Mouse (Mus musculus): ENCODE data around the gene C1qa. TPM values are rescaled to one million over a fixed set of nuclear protein-coding genes. Genes with fewer than 3 reads are reported as not detected.

C1qa gene
- total and polyA plus RNA-seq, 3 experiments: 0.12 TPM; not detected in 2

GRCm38 (mm10) chr4:136919526-136919925, 20.9 kb upstream of the C1qa start:
- Histone ChIP-seq H3K4me3 (ENCODE audit: control insufficient read depth in 1 of 2, insufficient read depth in 1 of 2, low read depth in 2 of 2, low read length in 2 of 2) (no peak overlapping the region), H3K27me3 (ENCODE audit: control insufficient read depth in 1 of 2, insufficient read depth in 2 of 2, low read length in 2 of 2) (no peaks in the 10 kb centered on the region), H3K4me1 (ENCODE audit: control insufficient read depth in 1 of 2, insufficient read depth in 2 of 2, low read length in 2 of 2) (no peaks in the 10 kb centered on the region), H3K9me3 (replicated peaks; ENCODE audit: insufficient read depth, low read length) (no peaks in the 10 kb centered on the region), H3K27ac (ENCODE audit: control insufficient read depth, low read depth, low read length) (no peak overlapping the region), H3K9ac (ENCODE audit: control insufficient read depth, low read depth, low read length, poor library complexity, severe bottlenecking) (no peak overlapping the region), H3K36me3 (ENCODE audit: control insufficient read depth in 1 of 2, insufficient read depth in 2 of 2, low read length in 2 of 2) (no peaks in the 10 kb centered on the region), H3K79me2 (ENCODE audit: control insufficient read depth, insufficient read depth, low read length, poor library complexity) (no peaks in the 10 kb centered on the region)
- no peak for DNase-seq (ENCODE audit: low read depth, low spot score)
- TF ChIP-seq TCF12 (IDR thresholded peaks at IDR 0.05; ENCODE audit: low read depth, low read length) (no peak), MAFK (IDR thresholded peaks at IDR 0.05; ENCODE audit: borderline replicate concordance, low read depth, low read length) (no peak), USF1 (IDR thresholded peaks at IDR 0.05; ENCODE audit: low read depth, low read length) (no peak), ETS1 (IDR thresholded peaks at IDR 0.05; ENCODE audit: low read depth, low read length) (no peak), EP300 (IDR thresholded peaks at IDR 0.05; ENCODE audit: low read depth in 1 of 2, low read length in 2 of 2) (no peak), RAD21 (IDR thresholded peaks at IDR 0.05; ENCODE audit: low read depth, low read length) (no peak), ZMIZ1 (IDR thresholded peaks at IDR 0.05; ENCODE audit: low read depth, low read length) (no peak), SIN3A (IDR thresholded peaks at IDR 0.05; ENCODE audit: low read length) (no peak)

GRCm38 (mm10) chr4:136918834-136919233, 20.2 kb upstream of the C1qa start:
- H3K4me1 ChIP-seq (ENCODE audit: control insufficient read depth in 1 of 2, insufficient read depth in 2 of 2, low read length in 2 of 2): no peaks in the 10 kb centered on the region
- no peak overlapping the region for H3K27ac ChIP-seq (ENCODE audit: control insufficient read depth, low read depth, low read length)
- H3K27me3 ChIP-seq (ENCODE audit: control insufficient read depth in 1 of 2, insufficient read depth in 2 of 2, low read length in 2 of 2): no peaks in the 10 kb centered on the region
- H3K9me3 ChIP-seq (replicated peaks; ENCODE audit: insufficient read depth, low read length): no peaks in the 10 kb centered on the region
- no peaks in the 10 kb centered on the region for H3K36me3 ChIP-seq (ENCODE audit: control insufficient read depth in 1 of 2, insufficient read depth in 2 of 2, low read length in 2 of 2)
- no peak for TF ChIP-seq MAX (IDR thresholded peaks at IDR 0.05; ENCODE audit: low read length)
- TF ChIP-seq ZNF384 (IDR thresholded peaks at IDR 0.05; ENCODE audit: low read depth, low read length): no peak
- TF ChIP-seq TAL1 (IDR thresholded peaks at IDR 0.05; ENCODE audit: low read length): no peak
- TF ChIP-seq GATA1 (IDR thresholded peaks at IDR 0.05; ENCODE audit: low read depth, low read length): no peak
- TF ChIP-seq SIN3A (IDR thresholded peaks at IDR 0.05; ENCODE audit: low read length): no peak
- TF ChIP-seq JUND (IDR thresholded peaks at IDR 0.05; ENCODE audit: low read depth, low read length): no peak
- TF ChIP-seq ETS1 (IDR thresholded peaks at IDR 0.05; ENCODE audit: low read depth, low read length): no peak
- TF ChIP-seq ZKSCAN1 (IDR thresholded peaks at IDR 0.05; ENCODE audit: low read depth, low read length): no peak
- TF ChIP-seq ELF1 (IDR thresholded peaks at IDR 0.05; ENCODE audit: low read depth, low read length): no peak
- TF ChIP-seq SMC3 (IDR thresholded peaks at IDR 0.05; ENCODE audit: low read depth, low read length): no peak
- no peak for TF ChIP-seq UBTF (IDR thresholded peaks at IDR 0.05; ENCODE audit: borderline replicate concordance, insufficient read depth, low read depth, low read length)
- TF ChIP-seq CHD2 (IDR thresholded peaks at IDR 0.05; ENCODE audit: low read length): no peak
- TF ChIP-seq USF1 (IDR thresholded peaks at IDR 0.05; ENCODE audit: low read depth, low read length): no peak
- TF ChIP-seq EP300 (IDR thresholded peaks at IDR 0.05; ENCODE audit: low read depth in 1 of 2, low read length in 2 of 2): no peak
- TF ChIP-seq ZMIZ1 (IDR thresholded peaks at IDR 0.05; ENCODE audit: low read depth, low read length): no peak
- no peak for TF ChIP-seq E2F4 (IDR thresholded peaks at IDR 0.05; ENCODE audit: borderline replicate concordance, low read depth, low read length)
- TF ChIP-seq RCOR1 (IDR thresholded peaks at IDR 0.05; ENCODE audit: low read depth, low read length): no peak
- TF ChIP-seq KAT2A (conservative IDR thresholded peaks at IDR 0.05; ENCODE audit: low read depth, low read length): no peak
- no peak for TF ChIP-seq USF2 (IDR thresholded peaks at IDR 0.05; ENCODE audit: borderline replicate concordance in 1 of 2, insufficient read depth in 1 of 2, low read depth in 1 of 2, low read length in 2 of 2)
- TF ChIP-seq CHD1 (IDR thresholded peaks at IDR 0.05; ENCODE audit: low read depth, low read length): no peak
- H3K79me2 ChIP-seq (ENCODE audit: control insufficient read depth, insufficient read depth, low read length, poor library complexity): no peaks in the 10 kb centered on the region
- no peak overlapping the region for H3K9ac ChIP-seq (ENCODE audit: control insufficient read depth, low read depth, low read length, poor library complexity, severe bottlenecking)
- no peak for DNase-seq (ENCODE audit: low read depth, low spot score)
- no peak overlapping the region for H3K4me3 ChIP-seq (ENCODE audit: control insufficient read depth in 1 of 2, insufficient read depth in 1 of 2, low read depth in 2 of 2, low read length in 2 of 2)

Data from MEL (cell line).